Mouse (Mus musculus) liver, embryonic 14.5 days (tissue): ENCODE data around the gene Fam131b. TPM values are rescaled to one million over a fixed set of nuclear protein-coding genes. Genes with fewer than 3 reads are reported as not detected.

Source experiments
- ATAC-seq: fragments of 200-750 bp; cut with Nextera tagmentation; 2 replicates; pipeline ENCODE4 v1.8.0; 2017; ENCODE audit warnings: moderate number of reproducible peaks, mild to moderate bottlenecking, moderate library complexity; ENCODE audit not compliant: insufficient read depth
- DNase-seq, 3 experiments: peaks; one replicate each; pipeline ENCODE4 v3.0.0-alpha.2; 2012 to 2013; ENCODE audit warnings: low read depth in 3 of 3, low spot score in 3 of 3
- H3K27ac ChIP-seq: fragments of 300-500 bp; sonication (generic); 2 replicates; pipeline ENCODE4 v1.5.1; 2014; ENCODE audit warnings: moderate library complexity, mild to moderate bottlenecking, control low read depth, inconsistent platforms
- H3K27me3 ChIP-seq: fragments of 300-500 bp; sonication (generic); 2 replicates; pipeline ENCODE4 v1.6.1; 2014; ENCODE audit warnings: mild to moderate bottlenecking, low read length, moderate library complexity; ENCODE audit not compliant: control insufficient read depth, insufficient read depth
- H3K36me3 ChIP-seq: fragments of 300-500 bp; sonication (generic); replicated peaks from 2 replicates; pipeline ENCODE4 v1.6.1; 2014; ENCODE audit warnings: low read depth; ENCODE audit not compliant: control insufficient read depth, insufficient read depth
- H3K4me1 ChIP-seq, 2 experiments: fragments of 200-500 bp in 1 of 2; fragments of 300-500 bp in 1 of 2; sonication (generic) in 1 of 2; replicated peaks; 2 replicates each; pipeline ENCODE4 v1.6.1; 2012 to 2014; ENCODE audit warnings: antibody characterized with exemption in 1 of 2, inconsistent platforms in 1 of 2, low read length in 1 of 2; ENCODE audit not compliant: control insufficient read depth in 2 of 2, insufficient read depth in 2 of 2
- H3K4me2 ChIP-seq: fragments of 300-500 bp; sonication (generic); 2 replicates; pipeline ENCODE4 v1.6.1; 2014; ENCODE audit warnings: low read depth, mild to moderate bottlenecking, control low read depth, moderate library complexity
- H3K4me3 ChIP-seq, 2 experiments: fragments of 200-500 bp in 1 of 2; fragments of 300-500 bp in 1 of 2; sonication (generic) in 1 of 2; 2 replicates each; pipeline ENCODE4 v1.5.1; 2012 to 2014; ENCODE audit warnings: low read depth in 2 of 2, low read length in 2 of 2, mild to moderate bottlenecking in 2 of 2, control low read depth in 1 of 2, inconsistent platforms in 1 of 2, moderate library complexity in 1 of 2; ENCODE audit not compliant: insufficient read depth in 1 of 2
- H3K9ac ChIP-seq: fragments of 300-500 bp; sonication (generic); replicated peaks from 2 replicates; pipeline ENCODE4 v1.6.1; 2014; ENCODE audit warnings: mild to moderate bottlenecking, control low read depth, moderate library complexity
- H3K9me3 ChIP-seq: fragments of 300-500 bp; sonication (generic); 2 replicates; pipeline ENCODE4 v1.6.1; 2016; ENCODE audit warnings: low read length, mixed read lengths; ENCODE audit not compliant: control insufficient read depth
- CTCF ChIP-seq: IDR thresholded peaks from 2 replicates; pipeline ENCODE4 v1.5.1; 2016; ENCODE audit warnings: antibody characterized with exemption, low read depth, control low read depth
- EP300 ChIP-seq: IDR thresholded peaks from 2 replicates; pipeline ENCODE4 v1.6.1; 2016; ENCODE audit warnings: antibody characterized with exemption, low read depth
- WGBS: fragments of 180-500 bp; shearing (Covaris S2); extraction: QIAGEN DNeasy Blood & Tissue Kit; methylation state at CpG from one replicate; pipeline ENCODE4 v1.1.7; 2014; ENCODE audit not compliant: insufficient replicate concordance; 5-methylcytosine and 5-hydroxymethylcytosine counted together
- polyA plus RNA-seq, 2 experiments: library from polyadenylated mRNA; depleted of rRNA in 1 of 2; stranded (reverse) in 1 of 2; unstranded in 1 of 2; fragments of >200 nt; fragmentation: Nextera tagmentation in 1 of 2; extraction: Ambion mirVana in 1 of 2; gene quantifications; 2 replicates each; pipeline versions ENCODE4 v1.2.1 to v1.2.3; 2012 to 2014

Gene Fam131b
- polyA plus RNA-seq, 2 experiments: 0.08 TPM; not detected in 1

DNA sequence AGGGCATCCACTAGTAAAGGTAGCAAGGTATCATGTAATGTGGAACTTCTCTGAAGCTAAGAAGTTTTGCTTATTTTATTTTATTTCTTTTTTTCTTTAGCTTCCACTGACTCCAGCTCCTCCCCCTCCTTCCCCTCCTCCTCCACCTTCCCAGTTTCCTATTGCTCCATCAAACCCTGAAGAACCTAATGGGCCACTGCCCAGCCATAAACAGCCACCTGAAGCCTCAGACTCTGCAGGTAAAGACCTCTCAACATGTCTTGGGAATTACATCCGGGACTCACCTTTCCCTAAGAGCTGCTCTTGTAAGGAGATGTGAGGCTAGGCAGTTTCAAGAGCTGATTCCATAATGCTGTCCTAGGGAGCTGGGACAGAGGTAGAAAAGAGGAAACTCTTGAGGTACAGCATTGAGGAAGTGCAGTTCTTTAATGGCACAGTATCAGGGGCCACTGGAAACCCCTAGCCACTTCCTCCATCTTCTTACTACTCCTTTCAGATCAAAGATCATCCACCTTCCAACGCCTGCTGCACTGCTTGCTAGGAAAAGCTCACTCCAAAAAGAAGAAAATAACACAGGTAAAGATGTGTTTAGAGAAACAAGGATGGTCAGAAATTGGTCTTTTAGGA lies 13.9 kb downstream of the Fam131b start:
- no peak for DNase-seq
- no peak overlapping the region for H3K27ac ChIP-seq
- WGBS: 30% methylated on average over 2 of the region's 2 CpGs
- H3K9ac ChIP-seq: no peak overlapping the region
- H3K27me3 ChIP-seq: no peaks in the 10 kb centered on the region
- no peak overlapping the region for H3K4me2 ChIP-seq
- no peaks in the 10 kb centered on the region for H3K9me3 ChIP-seq
- no peak for ATAC-seq
- no peaks in the 10 kb centered on the region for H3K36me3 ChIP-seq
- TF ChIP-seq EP300 (no peak), CTCF (no peak)
- no peak overlapping the region for H3K4me3 ChIP-seq
- no peaks in the 10 kb centered on the region for H3K4me1 ChIP-seq

DNA sequence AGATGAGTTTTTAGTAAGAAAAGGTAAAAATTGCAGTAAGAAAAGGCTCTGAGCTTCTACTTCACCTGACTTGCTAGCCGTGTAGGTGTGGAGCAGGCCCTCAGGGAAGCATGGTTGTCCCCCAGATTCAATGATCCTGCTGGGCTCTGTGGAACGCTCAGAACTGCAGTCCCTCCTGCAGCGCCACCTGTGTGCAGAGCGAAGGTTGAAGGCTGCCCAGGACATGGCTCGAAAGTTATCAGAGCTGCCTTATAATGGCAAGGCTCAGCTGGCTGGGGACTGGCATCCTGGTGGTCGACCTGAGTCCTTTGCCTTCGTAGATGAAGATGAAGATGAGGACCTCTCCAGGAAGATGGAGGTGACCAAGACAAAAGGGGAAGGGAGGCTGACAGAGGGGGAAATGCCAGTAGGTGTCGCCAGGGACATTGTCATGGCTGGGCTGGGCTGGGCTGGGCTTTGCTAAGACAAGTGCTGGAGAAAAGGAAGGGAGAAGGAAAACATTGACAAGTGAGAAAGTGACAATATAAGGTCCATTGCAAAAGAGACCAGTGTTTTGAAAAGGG lies 14.5 kb downstream of the Fam131b start:
- no peak for TF ChIP-seq EP300
- peak; percentile 37; the same call in 1 of the 2 replicates for TF ChIP-seq CTCF
- Histone ChIP-seq H3K4me3 (no peak overlapping the region), H3K9me3 (no peaks in the 10 kb centered on the region), H3K4me2 (no peak overlapping the region), H3K4me1 (no peaks in the 10 kb centered on the region), H3K27me3 (no peaks in the 10 kb centered on the region), H3K9ac (no peak overlapping the region), H3K27ac (no peak overlapping the region), H3K36me3 (no peaks in the 10 kb centered on the region)
- DNase-seq (no peak), ATAC-seq (no peak)
- WGBS: 40% methylated on average over 8 of the region's 8 CpGs

- no peak for ATAC-seq
- no peaks in the 10 kb centered on the region for H3K4me1 ChIP-seq
- H3K4me3 ChIP-seq: no peak overlapping the region
- H3K9ac ChIP-seq: no peak overlapping the region
- H3K27me3 ChIP-seq: no peaks in the 10 kb centered on the region
- no peaks in the 10 kb centered on the region for H3K36me3 ChIP-seq
- H3K9me3 ChIP-seq: no peaks in the 10 kb centered on the region
- no peak overlapping the region for H3K4me2 ChIP-seq
- H3K27ac ChIP-seq: no peak overlapping the region
- TF ChIP-seq CTCF: no peak
- no peak for TF ChIP-seq EP300
- WGBS: 25% methylated on average over 5 of the region's 5 CpGs
- DNase-seq: peak in 1 of 3 experiments; percentile 7
Measured at GRCm38 (mm10) chr6:42299362-42299761, 25.1 kb downstream of the Fam131b start.

- no peak for DNase-seq
- no peak overlapping the region for H3K27ac ChIP-seq
- no peak for ATAC-seq
- H3K4me3 ChIP-seq: no peak overlapping the region
- no peak overlapping the region for H3K9ac ChIP-seq
- 44% methylated on average over 3 of the region's 3 CpGs for WGBS
- no peaks in the 10 kb centered on the region for H3K27me3 ChIP-seq
- no peaks in the 10 kb centered on the region for H3K36me3 ChIP-seq
- no peak overlapping the region for H3K4me2 ChIP-seq
- no peaks in the 10 kb centered on the region for H3K4me1 ChIP-seq
- H3K9me3 ChIP-seq: no peaks in the 10 kb centered on the region
- TF ChIP-seq EP300: no peak
- no peak for TF ChIP-seq CTCF
Measured at GRCm38 (mm10) chr6:42295549-42296094, 28.8 kb downstream of the Fam131b start.

DNA sequence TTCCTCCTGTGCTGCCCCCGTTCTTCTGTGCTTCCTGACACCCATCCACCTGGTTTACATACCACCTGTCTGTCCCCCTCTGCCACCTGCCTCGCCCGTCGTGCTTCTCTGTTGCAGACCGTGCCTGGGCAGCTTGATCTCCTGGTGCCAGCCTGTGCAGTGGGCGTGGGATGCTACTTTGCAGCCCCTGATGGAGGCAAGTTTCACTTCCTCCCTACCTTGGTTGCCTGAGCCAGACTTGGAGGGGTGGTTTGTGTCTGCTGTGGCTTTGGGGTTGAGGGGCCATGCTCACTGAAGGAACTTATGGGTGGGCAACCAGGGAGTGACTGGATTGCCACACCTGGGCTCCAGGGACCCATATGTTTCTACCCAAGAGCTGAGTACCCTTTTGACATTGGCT lies 31.1 kb downstream of the Fam131b start:
- 67% methylated on average over 6 of the region's 6 CpGs for WGBS
- Histone ChIP-seq H3K9me3 (no peaks in the 10 kb centered on the region), H3K9ac (no peak overlapping the region), H3K4me3 (no peak overlapping the region), H3K36me3 (no peaks in the 10 kb centered on the region), H3K27me3 (no peaks in the 10 kb centered on the region), H3K4me2 (no peak overlapping the region), H3K4me1 (no peaks in the 10 kb centered on the region), H3K27ac (no peak overlapping the region)
- ATAC-seq (no peak), DNase-seq (no peak)
- TF ChIP-seq CTCF (no peak), EP300 (no peak)
